Mouse (Mus musculus) cortical plate, adult 2 months (tissue): ENCODE measurements around the gene Smndc1.

ENCODE experiments used
- CTCF ChIP-seq: fragments of 200-500 bp; IDR thresholded peaks from 2 replicates; pipeline ENCODE4 v1.5.1; 2011; ENCODE audit warnings: mild to moderate bottlenecking, control low read depth, low read length; ENCODE audit not compliant: insufficient read depth; ENCODE audit errors: extremely low read depth
- POLR2A ChIP-seq: fragments of 200-500 bp; IDR thresholded peaks from 2 replicates; pipeline ENCODE4 v1.6.1; 2011; ENCODE audit warnings: mild to moderate bottlenecking, low read length, control low read depth; ENCODE audit not compliant: insufficient read depth; ENCODE audit errors: extremely low read depth

DNA sequence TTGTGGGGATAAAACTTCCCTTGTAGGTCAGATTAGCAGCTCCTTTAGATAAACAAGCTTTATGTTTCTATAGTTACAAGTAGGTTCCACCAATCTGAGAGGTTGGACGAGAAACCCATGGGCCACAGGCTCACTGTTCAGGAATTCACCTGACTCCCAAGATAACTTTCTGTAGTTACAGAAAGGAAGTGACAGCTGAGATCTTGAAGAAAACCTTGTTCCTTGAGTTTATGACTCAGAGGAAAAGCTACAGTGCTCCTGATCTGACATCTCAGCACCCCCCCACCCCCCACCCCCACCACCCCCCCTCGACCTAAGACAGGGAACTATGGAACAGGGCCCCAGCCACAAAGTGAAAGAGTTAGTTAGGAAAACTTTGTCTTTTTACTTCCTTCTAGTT lies 15.4 kb upstream of the Smndc1 start:
- no peak for TF ChIP-seq CTCF
- TF ChIP-seq POLR2A = no peak
